Mouse (Mus musculus) small intestine, adult 2 months (tissue): ENCODE data around the gene Map2k2. TPM values are rescaled to one million over a fixed set of nuclear protein-coding genes. Genes with fewer than 3 reads are reported as not detected.
"Not testable (repeated sequence)": the region's sequence is repeated elsewhere in the genome, so short reads cannot be mapped to it uniquely, and the experiment has no call there.

Source experiments
- H3K27ac ChIP-seq: fragments of 200-500 bp; 2 replicates; pipeline ENCODE4 v1.5.1; 2012; ENCODE audit warnings: low read depth, low read length, control low read depth, inconsistent platforms; ENCODE audit not compliant: insufficient read depth
- H3K27me3 ChIP-seq: fragments of 200-500 bp; 2 replicates; pipeline ENCODE4 v1.6.1; 2012; ENCODE audit warnings: mild to moderate bottlenecking, moderate library complexity, low read length, inconsistent platforms; ENCODE audit not compliant: control insufficient read depth, insufficient read depth
- H3K36me3 ChIP-seq: fragments of 200-500 bp; 2 replicates; pipeline ENCODE4 v1.6.1; 2012; ENCODE audit warnings: mild to moderate bottlenecking, low read length, control low read depth, inconsistent platforms; ENCODE audit not compliant: control insufficient read depth, insufficient read depth
- H3K4me1 ChIP-seq: fragments of 200-500 bp; 2 replicates; pipeline ENCODE4 v1.6.1; 2012; ENCODE audit warnings: low read length, inconsistent platforms, mixed read lengths; ENCODE audit not compliant: control insufficient read depth, insufficient read depth, insufficient read length
- H3K4me3 ChIP-seq: fragments of 200-500 bp; 2 replicates; pipeline ENCODE4 v1.5.1; 2012; ENCODE audit warnings: low read depth, mild to moderate bottlenecking, control low read depth, inconsistent platforms, low read length, moderate library complexity
- CTCF ChIP-seq: fragments of 200-500 bp; IDR thresholded peaks from 2 replicates; pipeline ENCODE4 v1.5.1; 2012; ENCODE audit warnings: low read depth, mild to moderate bottlenecking, control low read depth, inconsistent platforms, low read length, moderate library complexity, mixed read lengths; ENCODE audit not compliant: insufficient replicate concordance, insufficient read length; ENCODE audit errors: extremely low read depth
- POLR2A ChIP-seq: fragments of 200-500 bp; IDR thresholded peaks from 2 replicates; pipeline ENCODE4 v1.6.1; 2012; ENCODE audit warnings: low read depth, mild to moderate bottlenecking, control low read depth, inconsistent platforms, low read length, moderate library complexity
- WGBS: fragments of 180-500 bp; shearing (Covaris S2); methylation state at CpG from one replicate; pipeline ENCODE4 v1.1.7; 2018; 5-methylcytosine and 5-hydroxymethylcytosine counted together
- polyA plus RNA-seq: library from polyadenylated mRNA; depleted of rRNA; stranded (reverse); fragments of >200 nt; gene quantifications from 2 replicates; pipeline ENCODE4 v1.2.3, GENCODE M21; 2012; rRNA removed

Map2k2 gene
- polyA plus RNA-seq, result 214 and 554 TPM in 2 replicates

DNA sequence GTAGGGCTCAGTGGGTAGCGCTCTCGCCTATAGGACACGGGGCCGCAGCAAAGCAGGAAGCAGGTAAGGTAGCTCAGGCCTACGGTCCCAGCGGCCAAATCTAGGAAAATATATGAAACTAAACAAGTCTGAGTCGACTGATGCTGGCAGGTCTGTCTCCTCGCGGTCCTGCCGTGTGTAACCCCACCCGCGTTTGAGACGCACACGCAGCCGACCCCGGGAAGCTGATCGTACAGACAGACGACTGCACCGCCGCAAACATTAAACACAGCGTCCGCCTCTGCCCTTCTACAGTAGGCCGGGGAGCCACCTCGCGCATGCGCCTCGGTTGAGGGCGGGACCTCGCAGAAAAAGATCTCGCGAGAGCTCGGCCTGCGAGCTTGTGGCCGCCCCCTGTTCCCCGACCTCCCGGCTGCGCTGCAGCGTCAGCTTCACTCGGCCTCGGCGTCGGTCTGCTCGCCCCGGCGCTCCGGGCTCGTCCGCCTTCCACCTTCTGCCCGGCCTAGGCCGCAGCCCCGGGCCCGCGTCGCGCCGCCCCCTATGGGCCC, at the start of gene Map2k2:
Gene Map2k2 (plus strand): TSS at position 351 of the 548 bp plus-strand sequence.
- Histone ChIP-seq H3K27me3 (no peaks in the 10 kb centered on the region), H3K4me1 (peaks cover 41% of the 10 kb centered on the region), H3K36me3 (peaks cover 26% of the 10 kb centered on the region), H3K27ac (peak within 1 kb of the TSS; percentile 98), H3K4me3 (peak within 1 kb of the TSS; percentile 92)
- under 1% methylated on average over 56 of the region's 56 CpGs for WGBS
- TF ChIP-seq CTCF (no peak), POLR2A (peak; percentile 98)

DNA sequence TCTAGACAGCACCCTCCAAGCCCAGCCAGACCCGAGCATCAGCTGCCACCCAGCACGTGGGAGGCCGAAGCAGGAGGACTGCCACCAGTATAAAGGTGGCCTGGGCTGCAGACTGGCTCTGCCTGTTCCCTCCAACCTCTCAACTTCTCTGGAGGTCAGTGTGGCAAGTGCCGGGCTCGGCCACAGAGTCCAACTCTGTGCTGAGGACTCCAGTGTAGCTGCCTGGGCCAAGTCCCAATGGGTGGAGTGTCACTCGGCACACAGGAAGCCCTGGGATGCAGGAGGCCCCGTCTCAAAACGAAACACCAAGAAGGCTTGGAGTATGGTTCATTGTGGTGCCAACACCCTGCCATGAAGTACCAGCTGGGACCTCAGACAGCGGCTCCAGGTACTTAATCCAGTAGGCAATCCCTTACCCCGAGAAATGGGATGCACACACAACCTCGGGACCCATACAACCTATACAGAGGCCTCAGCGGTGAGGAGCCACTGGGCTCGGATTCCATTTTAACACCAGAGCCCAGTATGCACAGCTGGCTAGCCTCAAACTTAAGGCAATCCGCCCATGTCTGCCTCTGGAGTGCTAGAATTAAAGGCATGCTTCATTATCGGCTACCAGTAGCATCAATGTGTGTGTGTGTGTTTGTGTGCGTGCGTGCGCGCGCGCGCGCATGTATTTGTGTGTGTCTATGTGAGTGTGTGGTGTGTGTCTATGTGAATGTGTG, 48.1 kb upstream of the Map2k2 start:
- Histone ChIP-seq H3K27me3 (no peaks in the 10 kb centered on the region), H3K27ac (no peak overlapping the region), H3K36me3 (peaks cover under 1% of the 10 kb centered on the region; the same call in 1 of the 2 replicates), H3K4me1 (peaks cover 6% of the 10 kb centered on the region), H3K4me3 (no peak overlapping the region)
- 83% methylated on average over 23 of the region's 23 CpGs for WGBS
- no peak for TF ChIP-seq CTCF
- TF ChIP-seq POLR2A, result no peak

DNA sequence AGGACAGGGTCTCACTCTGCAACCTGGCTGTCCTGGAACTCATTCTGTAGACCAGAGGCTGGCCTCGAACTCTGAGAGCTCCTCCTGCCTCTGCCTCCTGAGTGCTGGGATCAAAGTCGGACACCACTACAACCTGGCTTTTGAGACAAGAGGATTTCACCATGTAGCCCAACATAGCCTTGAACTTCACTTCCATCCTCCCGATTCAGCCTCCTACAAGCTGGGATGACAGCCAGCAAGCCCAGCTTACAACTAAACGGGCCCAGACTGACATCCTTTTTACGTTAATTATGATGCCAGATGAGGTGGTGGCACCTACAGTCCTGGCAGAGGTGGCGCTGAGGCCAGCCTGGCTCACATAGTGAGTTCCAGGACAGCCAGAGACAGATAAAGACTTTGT, 46.8 kb upstream of the Map2k2 start:
- Histone ChIP-seq H3K27me3 (no peaks in the 10 kb centered on the region), H3K4me1 (peaks cover 6% of the 10 kb centered on the region), H3K36me3 (no peaks in the 10 kb centered on the region), H3K27ac (no peak overlapping the region), H3K4me3 (peak overlapping the region; percentile 79)
- WGBS, result 48% methylated on average over 6 of the region's 6 CpGs
- TF ChIP-seq POLR2A (no peak), CTCF (no peak)

DNA sequence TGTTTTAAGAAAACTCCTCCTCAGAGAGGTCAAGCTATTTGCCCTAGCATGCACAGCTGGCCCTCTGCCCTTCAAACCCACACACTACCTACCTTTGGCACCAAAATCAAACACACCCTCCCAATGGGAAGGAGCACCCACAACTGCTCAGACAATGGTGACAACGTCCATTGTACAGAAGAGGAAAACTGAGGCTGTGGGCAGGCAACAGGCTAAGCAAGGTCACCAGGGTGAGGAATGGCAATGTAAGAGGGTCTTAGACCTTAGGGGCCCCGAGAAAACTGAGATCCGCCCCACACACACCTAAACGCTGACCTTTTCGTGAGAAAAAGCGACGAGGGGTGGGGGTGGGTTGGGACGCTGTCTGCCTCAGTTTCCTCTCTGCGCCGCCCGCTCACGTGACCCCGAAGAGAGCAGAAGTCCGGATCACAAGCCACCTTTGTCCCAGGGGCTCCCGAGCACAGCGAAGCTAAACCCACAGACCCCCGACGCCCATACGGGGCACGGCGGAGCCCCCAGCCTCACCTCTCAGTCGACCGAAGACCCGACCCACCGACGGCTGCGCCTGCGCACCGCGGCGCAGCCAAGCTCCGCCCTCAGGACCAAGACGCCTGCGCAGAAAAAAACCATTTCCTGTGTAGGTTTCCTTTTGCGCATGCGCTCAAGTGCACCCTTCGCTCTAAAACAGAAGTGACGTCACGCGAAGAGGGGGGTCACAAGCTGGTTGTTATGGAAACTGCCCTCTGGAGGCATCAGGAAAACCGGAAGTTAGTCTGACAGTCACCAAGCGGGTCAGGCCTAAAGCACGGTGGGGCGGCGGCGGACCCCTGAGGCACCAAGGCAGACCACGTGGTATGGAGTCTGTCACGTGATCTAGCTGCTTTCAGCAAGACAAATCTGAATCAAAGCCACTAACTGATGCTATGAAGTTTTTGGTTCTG, 45.8 kb upstream of the Map2k2 start, which contains the start of gene Sgta:
Gene Sgta (minus strand): TSS at position 579 of the 941 bp plus-strand sequence.
- WGBS, result under 1% methylated on average over 48 of the region's 48 CpGs
- no peaks in the 10 kb centered on the region for H3K27me3 ChIP-seq
- peak within 1 kb of the TSS; percentile 40 for H3K27ac ChIP-seq
- peaks cover 6% of the 10 kb centered on the region for H3K4me1 ChIP-seq
- H3K36me3 ChIP-seq, result no peaks in the 10 kb centered on the region
- TF ChIP-seq POLR2A (peak; percentile 74), CTCF (no peak)
- peak within 1 kb of the TSS; percentile 79 for H3K4me3 ChIP-seq

DNA sequence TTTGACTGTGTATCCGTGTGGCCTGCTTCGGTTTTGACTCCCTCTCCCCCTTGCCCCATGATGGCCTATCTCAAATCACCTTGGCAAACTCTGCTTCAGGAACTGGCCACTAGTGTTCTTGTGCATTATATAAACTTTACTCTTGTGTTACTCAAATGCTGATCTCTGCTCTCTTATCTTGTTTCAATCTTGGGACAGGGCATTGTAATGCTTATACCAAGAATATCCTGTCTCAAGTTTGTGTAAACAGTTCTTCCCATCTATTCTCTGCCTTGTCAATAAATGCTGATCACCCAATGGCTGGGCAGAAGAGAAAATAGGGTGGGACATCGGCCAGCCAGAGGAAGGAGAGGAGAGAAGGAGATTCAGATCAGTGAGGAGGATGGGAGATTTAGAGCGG, 43.0 kb upstream of the Map2k2 start:
- Histone ChIP-seq H3K27ac (no peak overlapping the region), H3K4me1 (peaks cover 10% of the 10 kb centered on the region), H3K4me3 (no peak overlapping the region), H3K36me3 (no peaks in the 10 kb centered on the region), H3K27me3 (no peaks in the 10 kb centered on the region)
- 53% methylated on average over 4 of the region's 4 CpGs for WGBS
- no peak for TF ChIP-seq POLR2A
- TF ChIP-seq CTCF, result no peak

DNA sequence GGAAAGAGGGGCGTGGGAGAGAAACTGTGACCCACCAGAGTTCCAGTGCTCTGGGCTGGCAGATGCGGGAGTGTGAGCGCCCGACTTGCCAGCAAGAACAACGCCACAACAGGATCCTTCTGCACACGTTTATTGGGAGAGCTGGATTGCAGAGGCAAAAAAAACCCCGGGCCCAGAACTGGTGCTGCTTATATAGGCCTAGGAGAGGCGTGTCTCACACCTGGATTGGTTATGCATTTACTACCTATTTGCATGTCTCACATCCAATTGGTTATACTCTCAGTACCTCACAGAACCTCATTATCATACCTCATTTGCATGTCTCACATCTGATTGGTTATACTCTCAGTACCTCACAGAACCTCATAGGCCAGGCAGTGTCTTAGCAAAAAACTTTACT, 41.2 kb upstream of the Map2k2 start:
- WGBS, result 86% methylated on average over 8 of the region's 8 CpGs
- H3K27ac ChIP-seq, H3K27me3 ChIP-seq, H3K4me3 ChIP-seq, H3K36me3 ChIP-seq: not testable (repeated sequence)
- H3K4me1 ChIP-seq, result peaks cover 16% of the 10 kb centered on the region

DNA sequence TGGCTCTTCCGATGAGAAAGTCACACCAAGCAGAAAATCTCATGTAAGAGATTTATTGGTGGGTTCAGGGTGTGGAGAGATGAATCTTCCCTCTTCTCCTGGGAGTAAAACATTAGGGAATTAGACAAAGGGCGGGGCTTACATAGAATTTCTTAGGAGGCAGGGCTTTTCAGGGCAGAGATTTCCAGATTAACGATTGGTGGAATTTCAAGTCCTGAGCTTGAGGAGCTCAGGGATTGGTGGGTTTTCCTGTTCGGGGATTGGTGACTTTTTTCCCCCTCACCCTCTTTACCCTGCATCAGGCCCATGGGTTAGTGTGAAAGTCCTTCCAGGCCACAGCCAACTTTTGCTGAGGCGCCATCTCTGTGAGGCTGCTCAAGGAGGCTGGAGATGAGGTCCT, 37.0 kb upstream of the Map2k2 start:
- WGBS, result 73% methylated on average over 5 of the region's 5 CpGs
- Histone ChIP-seq H3K4me1 (peaks cover 17% of the 10 kb centered on the region), H3K36me3 (no peaks in the 10 kb centered on the region), H3K27ac (no peak overlapping the region), H3K27me3 (no peaks in the 10 kb centered on the region), H3K4me3 (no peak overlapping the region)
- TF ChIP-seq POLR2A, result no peak
- TF ChIP-seq CTCF, result no peak
